Mouse (Mus musculus) lung, adult 2 months (tissue): Measurements from ENCODE around the gene Hsd11b1.

ENCODE experiments used
- CTCF ChIP-seq: fragments of 200-500 bp; IDR thresholded peaks from 2 replicates; pipeline ENCODE4 v1.5.1; 2011; ENCODE audit warnings: mild to moderate bottlenecking, low read length, control low read depth; ENCODE audit not compliant: insufficient read depth
- POLR2A ChIP-seq: fragments of 200-500 bp; IDR thresholded peaks from 2 replicates; pipeline ENCODE4 v1.6.1; 2011; ENCODE audit warnings: low read depth, mild to moderate bottlenecking, control low read depth, low read length, borderline replicate concordance; ENCODE audit errors: extremely low read depth

DNA sequence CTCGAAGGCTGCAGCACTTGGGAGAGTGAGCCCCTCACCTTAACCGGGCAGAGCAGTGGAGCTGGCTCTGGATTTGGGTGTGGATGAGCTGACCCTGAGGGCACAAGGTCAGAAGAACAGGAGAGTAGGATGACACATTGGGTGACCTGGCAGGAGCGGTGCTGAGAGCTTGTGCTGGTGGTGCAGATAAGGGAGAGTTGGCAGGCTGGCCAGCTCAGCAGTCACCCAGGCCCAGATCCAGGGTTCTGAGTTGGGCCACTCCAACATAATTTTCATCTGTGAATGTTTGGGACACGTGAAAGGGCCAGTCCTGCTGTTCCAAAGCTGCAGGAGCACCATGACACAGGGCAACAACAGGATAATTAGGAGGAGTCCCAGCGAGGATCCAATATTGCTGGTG, 52.5 kb downstream of the Hsd11b1 start:
- TF ChIP-seq CTCF, result no peak
- TF ChIP-seq POLR2A, result no peak
